ENCODE assay signal across 34 mouse cellular contexts in genomic region chr11:103180426-103180825, GRCm38 (mm10). TPM values are rescaled to one million over a fixed set of nuclear protein-coding genes. Genes with fewer than 3 reads are reported as not detected.
DNase-seq lines count a peak whose midpoint lies in the region; ATAC-seq and TF ChIP-seq lines count a peak whose summit lies in the region.
"Had no signal": no experiment of that assay in that cellular context is flagged by ENCODE, and none has a peak within 500 bp of the region (broad histone marks: within the 10 kb centered on the region; RNA-seq: fewer than 3 reads in every experiment).

No protein-coding gene starts in this region.

- no peaks in the 10 kb centered on the region for H3K9me3 ChIP-seq in kidney, embryonic 15.5 days (replicated peaks)
- H3K9me3 ChIP-seq in kidney, embryonic 16.5 days (ENCODE audit: low read length), result no peaks in the 10 kb centered on the region
- no peaks in the 10 kb centered on the region for H3K9me3 ChIP-seq in kidney, postnatal 0 days (replicated peaks; ENCODE audit: low read length)
- H3K9me3 ChIP-seq: embryonic facial prominence, embryonic 10.5 days; embryonic facial prominence, embryonic 13.5 days; hindbrain, embryonic 12.5 days; hindbrain, embryonic 15.5 days had no signal

- no peak overlapping the region for H3K27ac ChIP-seq in kidney, embryonic 15.5 days
- no peak overlapping the region for H3K27ac ChIP-seq in kidney, embryonic 16.5 days (ENCODE audit: low read length)
- peak overlapping the region; percentile 19 for H3K27ac ChIP-seq in kidney, postnatal 0 days
- H3K27ac ChIP-seq: embryonic facial prominence, embryonic 10.5 days; embryonic facial prominence, embryonic 13.5 days; hindbrain, embryonic 12.5 days; hindbrain, embryonic 15.5 days had no signal

- ATAC-seq in kidney, embryonic 15.5 days (replicated peaks; ENCODE audit: low FRiP score), result no peak
- ATAC-seq in kidney, embryonic 16.5 days (ENCODE audit: low FRiP score, low TSS enrichment), result no peak
- ATAC-seq in kidney, postnatal 0 days (replicated peaks; ENCODE audit: low FRiP score, low read depth), result no peak
- ATAC-seq: CD4-positive, CD25-positive, alpha-beta regulatory T cell, adult 4 months; forebrain, embryonic 14.5 days; forebrain, postnatal 0 days had no signal

- no peak overlapping the region for H3K4me2 ChIP-seq in kidney, embryonic 15.5 days
- H3K4me2 ChIP-seq in kidney, embryonic 16.5 days (replicated peaks; ENCODE audit: low read depth, low read length), result no peak overlapping the region
- no peak overlapping the region for H3K4me2 ChIP-seq in kidney, postnatal 0 days (ENCODE audit: low read length)
- H3K4me2 ChIP-seq: embryonic facial prominence, embryonic 13.5 days; heart, embryonic 11.5 days; hindbrain, embryonic 12.5 days; hindbrain, embryonic 15.5 days had no signal

- TF ChIP-seq CTCF in kidney, postnatal 0 days (IDR thresholded peaks at IDR 0.05; ENCODE audit: low read depth), result no peak

- H3K36me3 ChIP-seq in kidney, embryonic 15.5 days, result no peaks in the 10 kb centered on the region
- no peaks in the 10 kb centered on the region for H3K36me3 ChIP-seq in kidney, embryonic 16.5 days (ENCODE audit: insufficient read depth, low read length)
- no peaks in the 10 kb centered on the region for H3K36me3 ChIP-seq in kidney, postnatal 0 days (ENCODE audit: insufficient read depth, low read length)
- H3K36me3 ChIP-seq: embryonic facial prominence, embryonic 10.5 days; embryonic facial prominence, embryonic 13.5 days; hindbrain, embryonic 12.5 days; hindbrain, embryonic 15.5 days had no signal

- 0 out of 2 replicates have a peak, but pooled peaks cover 7% of the 10 kb centered on the region for H3K4me1 ChIP-seq in kidney, embryonic 15.5 days
- peaks cover 6% of the 10 kb centered on the region; the same call in 1 of the 2 replicates for H3K4me1 ChIP-seq in kidney, embryonic 16.5 days (ENCODE audit: insufficient read depth, low read length)
- 0 out of 2 replicates have a peak, but pooled peaks cover 4% of the 10 kb centered on the region for H3K4me1 ChIP-seq in kidney, postnatal 0 days (replicated peaks; ENCODE audit: insufficient read depth, low read length)
- H3K4me1 ChIP-seq: hindbrain, embryonic 12.5 days had no signal

- H3K9ac ChIP-seq in kidney, embryonic 15.5 days, result no peak overlapping the region
- H3K9ac ChIP-seq in kidney, embryonic 16.5 days (replicated peaks; ENCODE audit: low read length), result no peak overlapping the region
- H3K9ac ChIP-seq in kidney, postnatal 0 days (ENCODE audit: low read depth, low read length), result no peak overlapping the region
- H3K9ac ChIP-seq: embryonic facial prominence, embryonic 13.5 days; forebrain, postnatal 0 days; hindbrain, embryonic 12.5 days; hindbrain, embryonic 15.5 days had no signal

- WGBS in kidney, embryonic 15.5 days, result 68% methylated on average over 1 of the region's 1 CpGs
- WGBS in kidney, embryonic 16.5 days, result 50% methylated on average over 1 of the region's 1 CpGs
- 86% methylated on average over 1 of the region's 1 CpGs for WGBS in kidney, postnatal 0 days

- peak; percentile 85 for DNase-seq in kidney, adult 11 months
- DNase-seq in kidney, adult 8-10 months, result peak; percentile 77 to 85
- no peak for DNase-seq in kidney, postnatal 0 days (ENCODE audit: low spot score)
- peak; percentile 68 for DNase-seq in kidney, postnatal 14 days
- no peak for DNase-seq in right cerebral cortex, postnatal 4 days
- DNase-seq in adrenal gland, postnatal 36 days, result no peak
- DNase-seq: adrenal gland, adult 2 months; adrenal gland, postnatal 14 days; cerebellum, adult 11-12 months; cerebellum, adult 8-10 months; cerebellum, postnatal 10 days; cerebellum, postnatal 36 days; embryo, embryonic 11 days; forebrain, postnatal 0 days had no signal

- no peaks in the 10 kb centered on the region for H3K27me3 ChIP-seq in kidney, embryonic 15.5 days
- H3K27me3 ChIP-seq in kidney, embryonic 16.5 days (ENCODE audit: insufficient read depth, low read length), result no peaks in the 10 kb centered on the region
- H3K27me3 ChIP-seq in kidney, postnatal 0 days (ENCODE audit: insufficient read depth, low read length), result no peaks in the 10 kb centered on the region
- H3K27me3 ChIP-seq: embryonic facial prominence, embryonic 13.5 days; hindbrain, embryonic 15.5 days had no signal

- no peak overlapping the region for H3K4me3 ChIP-seq in kidney, embryonic 15.5 days (replicated peaks)
- H3K4me3 ChIP-seq in kidney, embryonic 16.5 days (ENCODE audit: low read length), result no peak overlapping the region
- H3K4me3 ChIP-seq in kidney, postnatal 0 days (replicated peaks; ENCODE audit: low read depth, low read length), result no peak overlapping the region
- H3K4me3 ChIP-seq: embryonic facial prominence, embryonic 10.5 days; embryonic facial prominence, embryonic 13.5 days; erythroblast, embryonic 14.5 days; hindbrain, embryonic 12.5 days; hindbrain, embryonic 15.5 days had no signal

RNA-seq across cellular contexts. Expression of gene Fmnl1, which starts 9.5 kb away (rescaled TPM):
- 2.2 and 3.8 TPM in 2 replicates for polyA plus RNA-seq in kidney, embryonic 15.5 days (2015; fragmentation: Nextera tagmentation; extraction: Ambion mirVana)
- 2.4 and 3.4 TPM in 2 replicates for polyA plus RNA-seq in kidney, embryonic 16.5 days (2015; fragmentation: Nextera tagmentation; extraction: Ambion mirVana)
- polyA plus RNA-seq in kidney, postnatal 0 days (2015; fragmentation: Nextera tagmentation; extraction: Ambion mirVana), result 2.6 and 3.4 TPM in 2 replicates
- total RNA-seq in adrenal gland, postnatal 36 days (2021), result 10 to 100 TPM; 16.4 to 17.3 TPM

RNA-seq across cellular contexts. Expression of gene 1700023F06Rik, which starts 27.9 kb away (rescaled TPM):
- polyA plus RNA-seq in kidney, embryonic 15.5 days (2015; fragmentation: Nextera tagmentation; extraction: Ambion mirVana), result 0.19 and 0.42 TPM in 2 replicates
- 0.27 and 0.82 TPM in 2 replicates for polyA plus RNA-seq in kidney, embryonic 16.5 days (2015; fragmentation: Nextera tagmentation; extraction: Ambion mirVana)
- polyA plus RNA-seq in kidney, postnatal 0 days (2015; fragmentation: Nextera tagmentation; extraction: Ambion mirVana), result 0.37 and 0.47 TPM in 2 replicates
- total RNA-seq in adrenal gland, postnatal 36 days (2021), result not detected
- total RNA-seq: gastrocnemius, adult 8-10 months; gastrocnemius, postnatal 36 days; granulocyte monocyte progenitor cell, adult 5-6 weeks; heart, adult 8-10 months; heart, postnatal 25 days; hematopoietic stem cell, adult 5-6 weeks; MEL had no signal
- polyA plus RNA-seq: CD4-positive, CD25-positive, alpha-beta regulatory T cell, adult 4 months; erythroblast, embryonic 14.5 days; heart, embryonic 11.5 days; heart, postnatal 0 days had no signal

RNA-seq across cellular contexts. Expression of gene Spata32, which starts 37.8 kb away (rescaled TPM):
- polyA plus RNA-seq in kidney, embryonic 15.5 days (2015; fragmentation: Nextera tagmentation; extraction: Ambion mirVana), result not detected in 2 replicates
- polyA plus RNA-seq in kidney, embryonic 16.5 days (2015; fragmentation: Nextera tagmentation; extraction: Ambion mirVana), result not detected in 2 replicates
- not detected in 2 replicates for polyA plus RNA-seq in kidney, postnatal 0 days (2015; fragmentation: Nextera tagmentation; extraction: Ambion mirVana)
- not detected for total RNA-seq in adrenal gland, postnatal 36 days (2021)
- total RNA-seq: adrenal gland, adult 2 months; adrenal gland, postnatal 14 days; gastrocnemius, adult 8-10 months; gastrocnemius, postnatal 36 days; heart, adult 8-10 months; heart, postnatal 25 days; hematopoietic stem cell, adult 5-6 weeks; MEL had no signal
- polyA plus RNA-seq: adrenal gland, adult 2 months; C2C12; CD4-positive, CD25-positive, alpha-beta regulatory T cell, adult 4 months; embryonic facial prominence, embryonic 10.5 days; embryonic facial prominence, embryonic 13.5 days; erythroblast, embryonic 14.5 days; forebrain, embryonic 14.5 days; heart, embryonic 11.5 days; heart, embryonic 14.5 days; heart, postnatal 0 days; hindbrain, embryonic 12.5 days had no signal

RNA-seq across cellular contexts. Expression of gene Hexim2, which starts 48.2 kb away (rescaled TPM):
- 9.2 and 10.7 TPM in 2 replicates for polyA plus RNA-seq in kidney, embryonic 15.5 days (2015; fragmentation: Nextera tagmentation; extraction: Ambion mirVana)
- polyA plus RNA-seq in kidney, embryonic 16.5 days (2015; fragmentation: Nextera tagmentation; extraction: Ambion mirVana), result 11.3 and 11.8 TPM in 2 replicates
- polyA plus RNA-seq in kidney, postnatal 0 days (2015; fragmentation: Nextera tagmentation; extraction: Ambion mirVana), result 6.5 and 6.9 TPM in 2 replicates
- total RNA-seq in adrenal gland, postnatal 36 days (2021), result 1 to 10 TPM; 3.5 to 5.9 TPM

Comparison
In these comparisons a context has a peak if more than half of its experiments do, and no peak if none do; other contexts are left out.
1. DNase-seq: peak in kidney, adult 11 months (single experiment), kidney, adult 8-10 months (2 of 2) and kidney, postnatal 14 days (single experiment); none in kidney, postnatal 0 days (single experiment), right cerebral cortex, postnatal 4 days (single experiment) and adrenal gland, postnatal 36 days (0 of 2).